Mouse (Mus musculus): ENCODE data around the gene Apoa5. TPM values are rescaled to one million over a fixed set of nuclear protein-coding genes. Genes with fewer than 3 reads are reported as not detected.

Gene Apoa5
- not detected for total RNA-seq (2021)

DNA sequence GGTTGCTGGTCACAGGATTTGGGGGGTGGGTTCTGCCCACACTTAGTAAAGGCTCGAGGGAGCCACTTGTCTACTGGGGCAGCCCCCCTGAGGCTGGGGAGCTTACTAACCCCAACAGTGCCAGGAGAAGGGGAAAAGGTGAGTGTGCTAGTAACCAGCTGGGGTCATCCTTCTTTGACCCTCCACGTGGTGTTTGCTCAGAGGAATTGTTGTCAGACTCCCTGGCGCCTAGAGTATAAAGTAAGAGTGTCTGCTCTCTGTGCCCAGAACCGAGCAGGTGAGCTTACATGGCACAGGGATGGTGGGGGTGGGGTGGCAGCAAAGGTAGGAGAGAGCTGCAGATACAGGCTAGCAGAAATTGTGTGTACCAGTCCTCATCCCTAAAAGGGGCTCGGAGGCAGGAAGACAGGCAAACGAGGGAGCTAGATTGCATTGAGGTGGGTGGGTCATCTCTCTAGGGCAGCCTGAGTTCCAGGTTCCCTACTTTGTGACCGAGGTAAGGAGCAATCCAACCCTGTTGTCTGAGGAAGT is at the start of gene Apoa5:
Gene Apoa5 (plus strand): TSS at position 291 of the 531 bp plus-strand sequence.
- intact Hi-C loops (cut with DNase I), result no loop called here
- no peak for DNase-seq

- DNase-seq, result no peak
- intact Hi-C loops (cut with DNase I), result no loop called here
Observed at GRCm38 (mm10) chr9:46223090-46223489, 45.3 kb upstream of the Apoa5 start.

DNA sequence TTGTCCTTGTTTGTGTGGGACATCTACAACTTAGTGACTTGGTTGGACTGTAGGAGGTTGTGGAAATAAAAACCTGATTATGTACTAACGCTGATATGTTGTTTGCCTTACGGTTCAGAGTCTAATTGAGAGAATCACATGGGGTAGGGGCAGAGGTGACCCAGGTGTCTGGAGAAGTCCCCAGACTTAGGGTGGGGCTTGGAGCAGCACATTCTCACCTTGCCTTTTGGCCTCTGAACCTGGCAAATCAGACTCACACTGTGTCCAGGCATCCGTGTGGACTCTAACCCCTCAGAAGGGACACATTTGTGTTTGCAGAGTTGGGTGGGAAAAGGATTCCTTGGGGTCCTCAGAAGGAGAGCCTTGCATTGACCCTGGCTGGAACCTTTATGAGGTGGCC is 44.3 kb upstream of the Apoa5 start:
- intact Hi-C loops (cut with DNase I), result no loop called here
- DNase-seq, result no peak

DNA sequence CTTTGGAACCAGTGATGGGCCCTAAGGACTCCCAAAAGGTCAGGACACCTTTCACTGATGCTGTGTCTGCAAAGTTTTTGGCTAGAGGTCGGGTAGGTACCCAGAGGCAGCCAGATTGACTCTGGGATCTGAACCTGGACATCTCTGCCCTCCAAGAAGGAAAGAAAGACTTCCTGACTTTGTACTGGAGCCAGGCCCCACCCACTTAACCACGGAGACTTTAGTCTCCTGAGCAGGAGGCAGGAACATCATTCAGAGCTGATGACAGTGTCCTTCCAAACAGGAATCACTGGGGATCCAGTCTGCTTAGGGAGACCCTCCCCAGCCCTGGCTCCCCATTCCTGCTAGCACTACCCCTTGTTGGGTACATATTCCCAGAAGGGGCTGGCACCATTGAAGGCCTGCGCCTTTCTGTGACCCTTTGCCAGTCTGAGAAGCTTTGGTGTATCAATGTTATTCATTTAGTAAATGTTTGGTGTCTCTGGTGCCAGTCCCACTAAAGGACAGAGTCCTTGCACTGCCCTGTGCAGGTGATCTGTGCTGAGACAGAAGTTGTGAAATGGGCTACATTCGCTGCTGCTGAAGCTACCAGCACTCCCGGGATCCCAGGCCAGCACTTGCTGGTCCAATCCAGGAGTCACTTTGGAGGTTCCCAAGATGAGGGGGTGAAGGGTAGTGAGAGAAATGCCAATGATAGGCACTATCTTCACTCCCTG is 43.3 kb upstream of the Apoa5 start:
- no peak for DNase-seq

GRCm38 (mm10) chr9:46227064-46227614 is 41.3 kb upstream of the Apoa5 start:
- intact Hi-C loops (cut with DNase I), result no loop called here
- no peak for DNase-seq

More for the DNA sequence above, 43.3 kb upstream of the Apoa5 start:
- intact Hi-C loops (cut with DNase I), result no loop called here

DNA sequence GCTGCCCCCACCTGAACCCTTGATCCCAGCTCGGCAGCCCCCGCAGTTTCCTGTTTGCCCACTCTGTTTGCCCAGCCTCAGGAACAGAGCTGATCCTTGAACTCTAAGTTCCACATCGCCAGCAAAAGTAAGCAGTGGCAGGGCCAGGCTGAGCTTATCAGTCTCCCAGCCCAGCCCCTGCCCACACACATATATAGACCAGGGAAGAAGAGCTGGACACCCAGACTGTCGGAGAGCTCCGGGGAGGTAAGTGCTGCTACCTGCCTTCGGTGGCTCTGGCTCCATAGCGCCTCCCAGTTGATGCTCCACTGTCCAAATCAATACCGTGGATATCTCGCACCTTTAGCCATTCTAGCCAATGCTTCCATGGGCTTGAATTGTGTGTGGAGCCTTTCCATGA is 39.9 kb upstream of the Apoa5 start, which contains the start of gene Apoa1:
Gene Apoa1 (plus strand): TSS at position 90 of the 400 bp plus-strand sequence.
- intact Hi-C loops (cut with DNase I), result no loop called here
- no peak for DNase-seq

- intact Hi-C loops (cut with DNase I), result no loop called here
Observed at GRCm38 (mm10) chr9:46229573-46230449, 38.6 kb upstream of the Apoa5 start.

DNA sequence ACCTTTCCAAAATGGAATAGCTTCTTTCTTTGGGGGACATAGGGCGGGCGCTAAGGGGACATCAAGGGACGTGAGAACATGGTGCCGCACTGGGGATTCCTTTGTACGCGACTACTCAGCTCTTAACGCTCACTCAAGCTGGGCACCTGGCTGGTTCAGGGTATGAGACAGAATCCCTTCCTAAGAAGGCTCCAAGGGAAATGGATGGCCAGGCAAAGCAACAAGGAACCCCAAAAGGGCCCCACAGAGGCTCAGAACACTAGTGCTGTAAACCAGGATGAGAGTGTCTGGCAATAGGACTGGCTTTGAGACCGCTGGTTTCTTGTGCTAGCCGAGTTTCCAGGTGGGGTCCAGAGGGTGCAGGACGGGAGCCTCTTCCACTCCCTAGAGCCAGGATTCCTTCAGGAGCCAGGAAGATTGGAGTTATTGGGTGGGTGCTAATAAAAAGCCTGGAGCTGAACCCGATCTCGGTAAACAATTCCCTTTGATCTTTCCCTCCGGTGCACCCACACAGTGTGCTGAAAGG is 37.9 kb upstream of the Apoa5 start:
- intact Hi-C loops (cut with DNase I), result no loop called here
- no peak for DNase-seq

More at GRCm38 (mm10) chr9:46229573-46230449, 38.6 kb upstream of the Apoa5 start:
- DNase-seq, result peak; percentile 83

DNA sequence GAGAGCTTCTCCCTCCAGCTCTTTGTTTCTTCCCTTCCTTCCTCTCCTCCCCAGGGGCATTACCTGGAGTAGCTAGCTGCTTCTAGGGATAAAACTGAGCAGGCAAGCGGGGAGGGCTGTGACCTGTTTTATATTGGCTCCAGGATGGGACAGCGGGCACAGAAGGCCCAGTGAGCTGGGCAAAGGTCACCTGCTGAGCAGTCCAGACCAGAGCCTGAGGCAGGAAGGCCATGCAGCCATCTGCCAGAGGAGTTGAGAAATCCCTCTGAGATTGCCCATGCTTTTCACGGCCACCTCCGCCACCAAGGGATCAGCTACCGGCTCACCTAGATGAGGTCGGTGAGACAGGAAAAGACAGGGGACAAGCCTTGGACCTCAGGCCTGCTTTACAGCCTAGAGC is 33.2 kb upstream of the Apoa5 start:
- intact Hi-C loops (cut with DNase I), result no loop called here
- DNase-seq, result no peak

DNA sequence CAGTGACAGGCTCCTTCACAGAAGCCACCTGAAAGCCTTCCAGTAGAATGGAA is 33.0 kb upstream of the Apoa5 start, which contains the start of gene Apoc3:
Gene Apoc3 (minus strand): TSS at position 41 of the 53 bp plus-strand sequence.
- intact Hi-C loops (cut with DNase I), result no loop called here
- DNase-seq, result no peak

GRCm38 (mm10) chr9:46235649-46236048 is 32.8 kb upstream of the Apoa5 start:
- no peak for DNase-seq
- intact Hi-C loops (cut with DNase I), result no loop called here

DNA sequence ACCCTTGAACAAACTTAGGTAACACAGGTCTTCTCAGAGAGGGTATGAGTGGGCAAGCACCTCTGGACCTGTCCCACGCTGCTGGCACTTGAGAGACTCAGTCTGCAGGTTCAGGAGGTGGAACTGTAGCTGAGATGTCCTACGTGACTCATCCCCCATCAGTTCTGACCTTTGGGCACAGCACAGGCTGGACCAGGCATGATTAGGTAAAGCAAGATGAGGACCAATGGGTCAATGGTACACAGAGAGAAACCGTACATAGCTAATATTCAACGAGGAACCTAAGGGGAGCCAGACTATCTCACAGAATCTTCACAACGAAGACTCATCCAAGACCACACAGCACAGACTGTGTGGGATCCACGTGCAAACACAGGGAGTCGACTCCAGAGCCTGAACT is 29.6 kb upstream of the Apoa5 start:
- DNase-seq, result no peak
- intact Hi-C loops (cut with DNase I), result no loop called here

GRCm38 (mm10) chr9:46240526-46241153 is 27.8 kb upstream of the Apoa5 start, which contains the start of gene Apoa4:
Apoa4 (plus strand) TSS chr9:46240696.
- intact Hi-C loops (cut with DNase I), result no loop called here
- no peak for DNase-seq

DNA sequence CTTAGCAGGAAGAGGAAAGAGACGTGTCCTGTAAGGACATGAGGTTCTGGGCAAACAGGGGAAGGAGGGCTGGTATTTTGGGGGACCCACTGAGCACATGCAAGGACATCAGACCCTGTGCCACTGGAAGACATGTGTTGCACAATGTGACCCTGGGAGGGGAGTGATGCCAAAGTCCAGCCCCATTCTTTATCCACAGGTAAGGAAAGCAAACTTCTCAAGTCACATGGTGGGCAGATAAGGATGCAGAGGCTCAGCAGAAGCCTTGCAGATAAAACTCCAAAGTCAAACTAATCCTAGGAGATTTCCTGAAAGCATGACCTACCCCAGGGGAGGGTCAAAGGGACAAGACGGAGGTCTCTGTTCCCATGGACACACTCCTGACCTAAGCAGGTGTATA is 26.6 kb upstream of the Apoa5 start:
- intact Hi-C loops (cut with DNase I), result no loop called here
- no peak for DNase-seq

DNA sequence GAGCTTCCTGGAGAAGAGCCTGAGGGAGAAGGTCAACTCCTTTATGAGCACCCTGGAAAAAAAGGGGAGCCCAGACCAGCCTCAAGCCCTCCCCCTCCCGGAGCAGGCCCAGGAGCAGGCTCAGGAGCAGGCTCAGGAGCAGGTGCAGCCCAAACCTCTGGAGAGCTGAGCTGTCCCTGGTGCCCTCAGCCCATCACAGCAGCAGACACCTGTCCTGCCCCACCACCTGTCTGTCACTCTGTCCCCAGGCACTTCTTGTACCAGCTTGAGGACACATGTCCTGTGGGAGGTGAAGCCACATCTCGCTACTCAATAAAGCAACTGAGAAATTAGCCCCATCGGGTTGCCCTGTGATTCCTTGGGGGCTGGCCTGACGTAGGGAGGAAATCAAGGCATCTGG is 25.3 kb upstream of the Apoa5 start:
- DNase-seq, result no peak
- intact Hi-C loops (cut with DNase I), result no loop called here

- DNase-seq, result no peak
- intact Hi-C loops (cut with DNase I), result no loop called here
Observed at GRCm38 (mm10) chr9:46243584-46243983, 24.8 kb upstream of the Apoa5 start.

- intact Hi-C loops (cut with DNase I), result loop anchor here (5.0 kb wide), 1 partner anchor 245 kb away; no protein-coding TSS in a partner anchor
- peak; percentile 70 for DNase-seq
Observed at GRCm38 (mm10) chr9:46246752-46247324, 21.6 kb upstream of the Apoa5 start.

DNA sequence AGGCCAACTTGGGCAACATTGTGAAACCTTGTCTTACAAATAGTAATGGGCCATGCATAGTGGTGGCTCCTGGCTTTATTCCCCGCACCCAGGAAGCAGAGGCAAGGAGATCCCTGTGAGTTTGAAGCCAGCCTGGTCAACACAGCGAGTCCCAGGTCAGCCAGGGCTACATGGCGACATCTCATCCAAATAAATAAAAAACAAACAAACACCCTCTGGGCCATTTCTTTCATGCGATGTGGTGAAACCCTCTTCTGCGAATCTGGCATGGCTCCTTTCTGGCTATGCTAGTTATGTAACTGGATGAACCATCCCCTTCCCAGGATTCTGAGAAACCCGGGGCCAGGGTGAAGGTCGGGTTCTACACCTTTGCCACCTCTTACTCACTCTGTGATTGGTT is 12.3 kb upstream of the Apoa5 start:
- DNase-seq, result no peak
- intact Hi-C loops (cut with DNase I), result no loop called here

- intact Hi-C loops (cut with DNase I), result no loop called here
- DNase-seq, result no peak
Observed at GRCm38 (mm10) chr9:46256658-46257385, 11.6 kb upstream of the Apoa5 start.

GRCm38 (mm10) chr9:46257546-46257945 is 10.9 kb upstream of the Apoa5 start:
- DNase-seq, result no peak
- intact Hi-C loops (cut with DNase I), result no loop called here
